Mouse (Mus musculus) liver, embryonic 12.5 days (tissue): ENCODE data around the gene Calml4. TPM values are rescaled to one million over a fixed set of nuclear protein-coding genes. Genes with fewer than 3 reads are reported as not detected.
"Not testable (repeated sequence)": the region's sequence is repeated elsewhere in the genome, so short reads cannot be mapped to it uniquely, and the experiment has no call there.

Experiments used
- ATAC-seq: fragments of 200-750 bp; cut with Nextera tagmentation; 2 replicates; pipeline ENCODE4 v1.8.0; 2017; ENCODE audit warnings: moderate number of reproducible peaks, mild to moderate bottlenecking, moderate library complexity
- H3K27ac ChIP-seq: fragments of 300-500 bp; sonication (generic); 2 replicates; pipeline ENCODE4 v1.5.1; 2016; ENCODE audit warnings: mild to moderate bottlenecking
- H3K27me3 ChIP-seq: fragments of 300-500 bp; sonication (generic); replicated peaks from 2 replicates; pipeline ENCODE4 v1.6.1; 2016; ENCODE audit warnings: mild to moderate bottlenecking, moderate library complexity
- H3K36me3 ChIP-seq: fragments of 300-500 bp; sonication (generic); 2 replicates; pipeline ENCODE4 v1.6.1; 2016; ENCODE audit warnings: mild to moderate bottlenecking, moderate library complexity
- H3K4me1 ChIP-seq: fragments of 300-500 bp; sonication (generic); 2 replicates; pipeline ENCODE4 v1.6.1; 2016
- H3K4me2 ChIP-seq: fragments of 300-500 bp; sonication (generic); 2 replicates; pipeline ENCODE4 v1.6.1; 2016; ENCODE audit warnings: mild to moderate bottlenecking, moderate library complexity
- H3K4me3 ChIP-seq: fragments of 300-500 bp; sonication (generic); 2 replicates; pipeline ENCODE4 v1.5.1; 2016; ENCODE audit warnings: mild to moderate bottlenecking, moderate library complexity
- H3K9ac ChIP-seq: fragments of 300-500 bp; sonication (generic); 2 replicates; pipeline ENCODE4 v1.6.1; 2016; ENCODE audit warnings: mild to moderate bottlenecking, moderate library complexity
- H3K9me3 ChIP-seq: fragments of 300-500 bp; sonication (generic); replicated peaks from 2 replicates; pipeline ENCODE4 v1.6.1; 2016; ENCODE audit warnings: mild to moderate bottlenecking, moderate library complexity
- WGBS: fragments of 180-500 bp; shearing (Covaris S2); methylation state at CpG from one replicate; pipeline ENCODE4 v1.1.7; 2016; ENCODE audit not compliant: insufficient replicate concordance; 5-methylcytosine and 5-hydroxymethylcytosine counted together
- polyA plus RNA-seq: library from polyadenylated mRNA; unstranded; fragments of >200 nt; fragmentation: Nextera tagmentation; extraction: Ambion mirVana; gene quantifications from 2 replicates; pipeline ENCODE4 v1.2.1, GENCODE M21; 2016

Gene Calml4
- polyA plus RNA-seq, 1 experiment from 2014 or later = 2.7 TPM

DNA sequence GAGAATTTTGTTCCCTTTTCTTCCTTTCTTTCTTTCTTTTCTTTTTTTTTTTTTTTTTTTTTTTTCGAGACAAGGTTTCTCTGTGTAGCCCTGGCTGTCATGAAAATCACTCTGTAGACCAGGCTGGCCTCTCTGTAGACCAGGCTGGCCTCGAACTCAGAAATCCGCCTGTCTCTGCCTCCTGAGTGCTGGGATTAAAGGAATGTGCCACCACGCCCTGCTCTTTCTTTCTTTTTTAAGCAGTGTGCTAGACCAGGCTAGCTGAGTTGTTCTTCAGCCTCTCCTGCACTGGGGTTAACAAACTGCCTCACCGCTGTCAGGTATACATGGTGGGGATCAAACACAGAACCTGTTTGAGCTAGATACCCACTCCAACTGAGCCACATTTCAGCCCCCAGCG, 38.0 kb upstream of the Calml4 start:
- 76% methylated on average over 6 of the region's 6 CpGs for WGBS

GRCm38 (mm10) chr9:62820829-62821228, 37.1 kb upstream of the Calml4 start:
- peaks cover 25% of the 10 kb centered on the region for H3K4me1 ChIP-seq
- ATAC-seq = no peak
- no peak overlapping the region for H3K27ac ChIP-seq
- no peaks in the 10 kb centered on the region for H3K27me3 ChIP-seq
- no peaks in the 10 kb centered on the region for H3K9me3 ChIP-seq
- no peak overlapping the region for H3K4me2 ChIP-seq
- no peak overlapping the region for H3K9ac ChIP-seq
- H3K4me3 ChIP-seq = no peak overlapping the region
- H3K36me3 ChIP-seq = no peaks in the 10 kb centered on the region
- WGBS = 78% methylated on average over 6 of the region's 6 CpGs

More for the DNA sequence above, 38.0 kb upstream of the Calml4 start:
- H3K9ac ChIP-seq, H3K4me3 ChIP-seq, H3K27ac ChIP-seq, H3K27me3 ChIP-seq, H3K36me3 ChIP-seq, ATAC-seq, H3K9me3 ChIP-seq, H3K4me2 ChIP-seq: not testable (repeated sequence)
- H3K4me1 ChIP-seq = peaks cover 16% of the 10 kb centered on the region

DNA sequence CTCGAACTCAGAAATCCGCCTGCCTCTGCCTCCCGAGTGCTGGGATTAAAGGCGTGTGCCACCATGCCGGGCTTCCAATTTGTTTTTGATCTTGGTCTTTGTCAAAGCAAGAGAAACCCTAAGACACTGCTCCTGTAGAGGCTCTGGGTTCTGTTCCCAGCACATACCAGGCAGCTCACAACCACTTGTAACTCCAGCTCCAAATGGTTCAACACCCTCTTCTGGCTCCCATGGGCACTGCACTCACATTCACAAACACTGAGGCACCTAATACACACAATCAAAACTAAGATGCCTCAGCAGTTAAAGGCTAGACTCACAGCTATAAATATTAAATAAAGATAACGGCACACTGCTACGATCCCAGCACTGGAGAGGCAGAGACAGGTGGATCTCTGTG, 36.1 kb upstream of the Calml4 start:
- H3K27ac ChIP-seq = no peak overlapping the region
- WGBS = 89% methylated on average over 7 of the region's 7 CpGs
- no peak overlapping the region for H3K9ac ChIP-seq
- H3K36me3 ChIP-seq = no peaks in the 10 kb centered on the region
- H3K4me1 ChIP-seq = peaks cover 35% of the 10 kb centered on the region
- ATAC-seq = no peak
- H3K4me3 ChIP-seq = no peak overlapping the region
- H3K9me3 ChIP-seq = no peaks in the 10 kb centered on the region
- H3K4me2 ChIP-seq = no peak overlapping the region
- no peaks in the 10 kb centered on the region for H3K27me3 ChIP-seq

GRCm38 (mm10) chr9:62825791-62826393, 32.0 kb upstream of the Calml4 start:
- Histone ChIP-seq H3K9me3 (no peaks in the 10 kb centered on the region), H3K4me3 (no peak overlapping the region), H3K27ac (peak overlapping the region; percentile 69), H3K9ac (peak overlapping the region; percentile 34; the same call in 1 of the 2 replicates), H3K36me3 (no peaks in the 10 kb centered on the region), H3K4me2 (peak overlapping the region; percentile 46), H3K4me1 (peaks cover 47% of the 10 kb centered on the region), H3K27me3 (no peaks in the 10 kb centered on the region)
- WGBS = 21% methylated on average over 9 of the region's 9 CpGs
- peak; percentile 34 for ATAC-seq

GRCm38 (mm10) chr9:62826456-62826855, 31.4 kb upstream of the Calml4 start:
- WGBS = 28% methylated on average over 7 of the region's 7 CpGs
- no peak overlapping the region for H3K4me3 ChIP-seq
- H3K9me3 ChIP-seq = no peaks in the 10 kb centered on the region
- H3K36me3 ChIP-seq = no peaks in the 10 kb centered on the region
- H3K27me3 ChIP-seq = no peaks in the 10 kb centered on the region
- peaks cover 47% of the 10 kb centered on the region for H3K4me1 ChIP-seq
- ATAC-seq = no peak
- H3K9ac ChIP-seq = peak overlapping the region; percentile 34; the same call in 1 of the 2 replicates
- H3K27ac ChIP-seq = peak overlapping the region; percentile 69
- H3K4me2 ChIP-seq = peak overlapping the region; percentile 46

DNA sequence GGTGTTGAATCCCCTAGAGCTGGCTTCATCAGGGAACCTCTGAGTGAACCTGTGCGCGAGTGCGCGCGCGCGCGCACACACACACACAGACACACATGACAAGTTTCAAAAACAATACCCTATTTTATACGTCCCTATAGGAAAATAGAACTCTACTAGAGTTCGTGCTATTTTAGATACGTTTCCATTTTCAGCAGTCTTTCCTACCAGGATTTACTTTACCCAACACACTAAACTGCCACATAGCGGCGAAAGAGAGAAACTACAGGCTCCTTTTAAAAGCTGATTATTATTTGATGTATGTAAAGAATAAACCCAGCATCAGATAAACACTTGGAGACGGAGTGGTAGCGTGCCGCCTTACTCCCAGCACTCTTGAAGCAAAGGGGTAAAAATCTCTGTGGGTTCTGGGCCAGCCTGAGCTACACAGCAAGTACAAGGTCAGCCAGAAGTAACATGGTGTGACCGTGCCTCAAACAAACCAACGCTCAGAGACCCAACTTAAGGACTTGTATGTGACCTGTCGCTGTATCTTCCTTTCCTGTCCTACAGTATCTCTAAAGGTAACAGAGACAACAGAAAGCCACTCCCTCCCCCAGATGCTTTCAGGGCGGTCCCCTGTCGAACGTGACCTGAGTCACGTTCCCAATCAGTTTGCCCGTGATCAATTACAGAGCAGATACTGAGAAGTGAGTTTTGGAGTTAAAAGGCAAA, 29.8 kb upstream of the Calml4 start:
- Histone ChIP-seq H3K4me1 (peaks cover 47% of the 10 kb centered on the region), H3K4me3 (peak overlapping the region; percentile 50), H3K27ac (peak overlapping the region; percentile 81), H3K27me3 (no peaks in the 10 kb centered on the region), H3K9ac (peak overlapping the region; percentile 65), H3K9me3 (no peaks in the 10 kb centered on the region), H3K4me2 (peak overlapping the region; percentile 84), H3K36me3 (no peaks in the 10 kb centered on the region)
- ATAC-seq = peak; percentile 50
- 3% methylated on average over 24 of the region's 24 CpGs for WGBS

- H3K9ac ChIP-seq = no peak overlapping the region
- WGBS = under 1% methylated on average over 23 of the region's 23 CpGs
These were observed 29.2 kb upstream of the Calml4 start for GRCm38 (mm10) chr9:62828662-62829086.

GRCm38 (mm10) chr9:62829877-62830276, 28.0 kb upstream of the Calml4 start:
- Histone ChIP-seq H3K4me1 (peaks cover 46% of the 10 kb centered on the region), H3K4me2 (no peak overlapping the region), H3K27me3 (no peaks in the 10 kb centered on the region), H3K36me3 (no peaks in the 10 kb centered on the region), H3K9ac (no peak overlapping the region), H3K27ac (no peak overlapping the region), H3K4me3 (no peak overlapping the region), H3K9me3 (no peaks in the 10 kb centered on the region)
- WGBS = 66% methylated on average over 6 of the region's 6 CpGs
- ATAC-seq = no peak

More at GRCm38 (mm10) chr9:62828662-62829086, 29.2 kb upstream of the Calml4 start:
- Histone ChIP-seq H3K4me2 (peak overlapping the region; percentile 84), H3K9me3 (no peaks in the 10 kb centered on the region), H3K4me3 (peak overlapping the region; percentile 50), H3K36me3 (no peaks in the 10 kb centered on the region), H3K4me1 (peaks cover 47% of the 10 kb centered on the region), H3K27ac (peak overlapping the region; percentile 81), H3K27me3 (no peaks in the 10 kb centered on the region)
- peak; percentile 86 for ATAC-seq

DNA sequence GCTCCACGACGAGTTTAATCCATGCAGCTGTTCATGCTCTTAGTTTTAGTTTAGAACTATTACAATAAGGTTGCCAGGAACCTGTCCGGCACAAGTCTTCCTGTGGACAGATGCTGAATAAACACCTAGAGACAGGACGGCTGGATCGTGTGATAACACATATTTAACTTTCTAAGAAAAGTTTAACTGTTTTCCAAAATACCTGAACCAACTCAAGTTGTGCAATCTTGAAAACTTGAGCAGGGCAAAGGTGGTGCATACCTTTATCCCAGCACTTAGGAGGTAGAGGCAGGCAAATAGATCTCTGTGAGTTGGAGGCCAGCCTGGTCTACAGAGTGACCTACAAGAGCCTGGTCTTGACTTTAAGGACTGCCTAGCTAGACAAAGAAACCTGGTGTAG, 23.0 kb upstream of the Calml4 start:
- Histone ChIP-seq H3K4me2 (no peak overlapping the region), H3K9me3 (no peaks in the 10 kb centered on the region), H3K27ac (no peak overlapping the region), H3K36me3 (no peaks in the 10 kb centered on the region), H3K4me1 (peaks cover 40% of the 10 kb centered on the region), H3K27me3 (no peaks in the 10 kb centered on the region), H3K4me3 (no peak overlapping the region), H3K9ac (no peak overlapping the region)
- 59% methylated on average over 5 of the region's 5 CpGs for WGBS
- no peak for ATAC-seq

GRCm38 (mm10) chr9:62835705-62836446, 22.0 kb upstream of the Calml4 start:
- Histone ChIP-seq H3K36me3 (no peaks in the 10 kb centered on the region), H3K4me3 (no peak overlapping the region), H3K9ac (no peak overlapping the region), H3K9me3 (no peaks in the 10 kb centered on the region), H3K4me2 (no peak overlapping the region), H3K27me3 (no peaks in the 10 kb centered on the region), H3K27ac (no peak overlapping the region), H3K4me1 (peaks cover 49% of the 10 kb centered on the region)
- 44% methylated on average over 4 of the region's 4 CpGs for WGBS
- ATAC-seq = no peak

GRCm38 (mm10) chr9:62837611-62838010, 20.3 kb upstream of the Calml4 start:
- H3K4me2 ChIP-seq = peak overlapping the region; percentile 89
- H3K9ac ChIP-seq = peak overlapping the region; percentile 94
- H3K27me3 ChIP-seq = no peaks in the 10 kb centered on the region
- H3K9me3 ChIP-seq = no peaks in the 10 kb centered on the region
- H3K27ac ChIP-seq = peak overlapping the region; percentile 90
- no peaks in the 10 kb centered on the region for H3K36me3 ChIP-seq
- peaks cover 55% of the 10 kb centered on the region for H3K4me1 ChIP-seq
- peak overlapping the region; percentile 76; the same call in 1 of the 2 replicates for H3K4me3 ChIP-seq
- no peak for ATAC-seq
- 40% methylated on average over 3 of the region's 3 CpGs for WGBS

GRCm38 (mm10) chr9:62838146-62838505, 19.8 kb upstream of the Calml4 start:
- H3K4me1 ChIP-seq = peaks cover 60% of the 10 kb centered on the region
- peak overlapping the region; percentile 90 for H3K27ac ChIP-seq
- no peaks in the 10 kb centered on the region for H3K36me3 ChIP-seq
- H3K4me3 ChIP-seq = peak overlapping the region; percentile 76
- peak overlapping the region; percentile 94 for H3K9ac ChIP-seq
- H3K4me2 ChIP-seq = peak overlapping the region; percentile 89
- no peaks in the 10 kb centered on the region for H3K27me3 ChIP-seq
- 6% methylated on average over 8 of the region's 8 CpGs for WGBS
- no peak for ATAC-seq
- no peaks in the 10 kb centered on the region for H3K9me3 ChIP-seq
